Mouse (Mus musculus) brown adipose tissue, adult 24 weeks (tissue): ENCODE results near the gene Cubn. TPM values are rescaled to one million over a fixed set of nuclear protein-coding genes. Genes with fewer than 3 reads are reported as not detected.

ENCODE experiments used
- H3K27ac ChIP-seq: fragments of 200-500 bp; replicated peaks from 2 replicates; pipeline ENCODE4 v1.5.1; 2012; ENCODE audit warnings: low read depth, mild to moderate bottlenecking, low read length
- H3K4me1 ChIP-seq: fragments of 200-500 bp; 2 replicates; pipeline ENCODE4 v1.6.1; 2012; ENCODE audit warnings: low read length, mixed read lengths; ENCODE audit not compliant: control insufficient read depth, insufficient read depth, insufficient read length
- H3K4me3 ChIP-seq: fragments of 200-500 bp; 2 replicates; pipeline ENCODE4 v1.5.1; 2012; ENCODE audit warnings: low read depth, mild to moderate bottlenecking, low read length, moderate library complexity; ENCODE audit not compliant: insufficient read depth
- polyA plus RNA-seq: library from polyadenylated mRNA; stranded (reverse); fragments of >200 nt; gene quantifications from 2 replicates; pipeline ENCODE4 v1.2.4, GENCODE M21; 2012; ENCODE audit not compliant: missing spikeins, insufficient read depth, insufficient read length

Cubn gene
- polyA plus RNA-seq, 1 experiment, result not detected

GRCm38 (mm10) chr2:13451495-13452491 lies 39.8 kb downstream of the Cubn start:
- H3K4me1 ChIP-seq, result no peaks in the 10 kb centered on the region
- no peak overlapping the region for H3K4me3 ChIP-seq
- H3K27ac ChIP-seq, result peak overlapping the region; percentile 17; the same call in 1 of the 2 replicates

- no peak overlapping the region for H3K27ac ChIP-seq
- H3K4me3 ChIP-seq, result no peak overlapping the region
- H3K4me1 ChIP-seq, result no peaks in the 10 kb centered on the region
Measured at GRCm38 (mm10) chr2:13450895-13451294, 40.7 kb downstream of the Cubn start.

- Histone ChIP-seq H3K27ac (no peak overlapping the region), H3K4me1 (no peaks in the 10 kb centered on the region), H3K4me3 (no peak overlapping the region)
Measured at GRCm38 (mm10) chr2:13450470-13450869, 41.1 kb downstream of the Cubn start.

- H3K27ac ChIP-seq, result no peak overlapping the region
- no peaks in the 10 kb centered on the region for H3K4me1 ChIP-seq
- no peak overlapping the region for H3K4me3 ChIP-seq
Measured at GRCm38 (mm10) chr2:13445156-13445555, 46.5 kb downstream of the Cubn start.

GRCm38 (mm10) chr2:13438983-13439382 lies 52.6 kb downstream of the Cubn start:
- H3K4me3 ChIP-seq, result no peak overlapping the region
- H3K4me1 ChIP-seq, result no peaks in the 10 kb centered on the region
- no peak overlapping the region for H3K27ac ChIP-seq

GRCm38 (mm10) chr2:13438275-13438845 lies 53.3 kb downstream of the Cubn start:
- Histone ChIP-seq H3K4me1 (no peaks in the 10 kb centered on the region), H3K27ac (no peak overlapping the region), H3K4me3 (no peak overlapping the region)

- no peak overlapping the region for H3K27ac ChIP-seq
- no peak overlapping the region for H3K4me3 ChIP-seq
- H3K4me1 ChIP-seq, result no peaks in the 10 kb centered on the region
Measured at GRCm38 (mm10) chr2:13432002-13432401, 59.6 kb downstream of the Cubn start.

- Histone ChIP-seq H3K4me1 (peaks cover 5% of the 10 kb centered on the region; the same call in 1 of the 2 replicates), H3K27ac (peak overlapping the region; percentile 90), H3K4me3 (no peak overlapping the region)
Measured at GRCm38 (mm10) chr2:13421974-13422760, 69.4 kb downstream of the Cubn start.

- Histone ChIP-seq H3K4me3 (no peak overlapping the region), H3K4me1 (peaks cover 16% of the 10 kb centered on the region; the same call in 1 of the 2 replicates), H3K27ac (peak overlapping the region; percentile 59)
Measured at GRCm38 (mm10) chr2:13416765-13417524, 74.7 kb downstream of the Cubn start.

- H3K4me3 ChIP-seq, result no peak overlapping the region
- H3K4me1 ChIP-seq, result peaks cover 17% of the 10 kb centered on the region
- peak overlapping the region; percentile 93 for H3K27ac ChIP-seq
Measured at GRCm38 (mm10) chr2:13413520-13414178, 78.0 kb downstream of the Cubn start.

- Histone ChIP-seq H3K4me3 (no peak overlapping the region), H3K4me1 (peaks cover 20% of the 10 kb centered on the region), H3K27ac (0 out of 2 replicates have a peak overlapping the region, but pooled peaks have one; percentile 7)
Measured at GRCm38 (mm10) chr2:13410660-13411059, 81.0 kb downstream of the Cubn start.

GRCm38 (mm10) chr2:13409767-13410519 lies 81.7 kb downstream of the Cubn start:
- peaks cover 18% of the 10 kb centered on the region for H3K4me1 ChIP-seq
- H3K27ac ChIP-seq, result peak overlapping the region; percentile 14
- no peak overlapping the region for H3K4me3 ChIP-seq

GRCm38 (mm10) chr2:13408333-13408732 lies 83.3 kb downstream of the Cubn start:
- H3K4me3 ChIP-seq, result no peak overlapping the region
- peak overlapping the region; percentile 76 for H3K27ac ChIP-seq
- peaks cover 16% of the 10 kb centered on the region for H3K4me1 ChIP-seq
